Mouse (Mus musculus) ES-E14 (cell line): ENCODE results near the gene Igsf21. TPM values are rescaled to one million over a fixed set of nuclear protein-coding genes. Genes with fewer than 3 reads are reported as not detected.

Experiments used
- DNase-seq: peaks from one replicate; pipeline ENCODE4 v3.0.0-alpha.2; 2013; ENCODE audit warnings: low read depth, low spot score
- H3K27ac ChIP-seq: 2 replicates; pipeline ENCODE4 v1.5.1; 2012; ENCODE audit warnings: low read depth, mild to moderate bottlenecking, low read length, moderate library complexity, mixed read lengths; ENCODE audit not compliant: poor library complexity, insufficient read depth, severe bottlenecking
- H3K36me3 ChIP-seq: 2 replicates; pipeline ENCODE4 v1.6.1; 2012; ENCODE audit warnings: mild to moderate bottlenecking, low read length, moderate library complexity, mixed read lengths; ENCODE audit not compliant: control insufficient read depth, poor library complexity, insufficient read depth, severe bottlenecking
- H3K4me1 ChIP-seq, 2 experiments: fragments of 150-350 bp in 1 of 2; sonication (generic) in 1 of 2; 2 replicates each; pipeline ENCODE4 v1.6.1; 2012; ENCODE audit warnings: low read length in 2 of 2, mild to moderate bottlenecking in 1 of 2, mixed read lengths in 1 of 2; ENCODE audit not compliant: control insufficient read depth in 2 of 2, insufficient read depth in 2 of 2, poor library complexity in 1 of 2
- H3K4me3 ChIP-seq, 2 experiments: fragments of 150-350 bp in 1 of 2; sonication (generic) in 1 of 2; 2 replicates each; pipeline ENCODE4 v1.5.1; 2012; ENCODE audit warnings: low read length in 2 of 2, low read depth in 1 of 2, mild to moderate bottlenecking in 1 of 2, mixed read lengths in 1 of 2; ENCODE audit not compliant: insufficient read depth in 1 of 2, poor library complexity in 1 of 2, severe bottlenecking in 1 of 2
- H3K9ac ChIP-seq: 2 replicates; pipeline ENCODE4 v1.6.1; 2012; ENCODE audit warnings: low read depth, mild to moderate bottlenecking, low read length, mixed read lengths; ENCODE audit not compliant: poor library complexity, insufficient read depth, severe bottlenecking
- H3K9me3 ChIP-seq: fragments of 150-350 bp; sonication (generic); 2 replicates; pipeline ENCODE4 v1.6.1; 2012; ENCODE audit warnings: low read depth, mild to moderate bottlenecking, low read length; ENCODE audit not compliant: control insufficient read depth, insufficient read depth
- CHD2 ChIP-seq: IDR thresholded peaks from 2 replicates; pipeline ENCODE4 v1.6.1; 2014; ENCODE audit warnings: mild to moderate bottlenecking, low read depth, low read length, inconsistent platforms
- HCFC1 ChIP-seq: IDR thresholded peaks from 2 replicates; pipeline ENCODE4 v1.6.1; 2012; ENCODE audit warnings: low read length, inconsistent platforms, borderline replicate concordance; ENCODE audit not compliant: insufficient read depth
- MAFK ChIP-seq: IDR thresholded peaks from 2 replicates; pipeline ENCODE4 v1.6.1; 2014; ENCODE audit warnings: mild to moderate bottlenecking, low read depth, low read length, inconsistent platforms; ENCODE audit not compliant: insufficient read depth
- ZC3H11A ChIP-seq: IDR thresholded peaks from 2 replicates; pipeline ENCODE4 v1.6.1; 2012; ENCODE audit warnings: low read depth, mild to moderate bottlenecking, inconsistent platforms, low read length, borderline replicate concordance
- ZNF384 ChIP-seq: IDR thresholded peaks from 2 replicates; pipeline ENCODE4 v1.6.1; 2012; ENCODE audit warnings: low read depth, low read length, inconsistent platforms
- in situ Hi-C, 2 experiments: fragments of 600-800 bp; cut with MboI; formaldehyde crosslinking; loops; one replicate each; pipeline ENCODE4 v1.15.1; 2025; ENCODE audit warnings: low sequenced_read_pairs in 2 of 2, inconsistent platforms in 1 of 2; ENCODE audit not compliant: unreplicated experiment in 2 of 2
- total RNA-seq: library from RNA; depleted of rRNA; stranded (reverse); fragments of 300-350 nt; gene quantifications from 2 replicates; pipeline ENCODE4 v1.2.3, GENCODE M21; 2012

Igsf21 gene
- total RNA-seq, 1 experiment, result 2.5 TPM

DNA sequence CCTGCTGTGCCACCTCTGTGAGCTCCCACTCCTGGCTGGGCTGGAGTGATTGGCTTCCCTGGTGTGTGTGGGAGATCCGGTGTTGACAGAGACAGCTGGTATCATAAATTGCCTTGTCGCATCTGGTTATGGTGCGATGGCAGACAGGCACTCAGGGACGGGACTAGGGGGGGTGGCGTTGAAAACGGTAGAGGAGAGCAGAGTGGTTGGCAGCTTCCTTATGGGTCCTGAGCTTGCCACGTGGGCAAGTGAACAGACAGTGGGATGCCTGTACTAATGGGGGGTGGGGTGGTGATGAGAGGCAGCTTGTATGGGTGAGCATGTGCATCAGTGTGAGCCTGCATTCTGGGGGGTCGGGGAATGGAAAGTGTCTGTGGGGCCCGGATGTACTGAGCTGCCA, 130.8 kb downstream of the Igsf21 start:
- TF ChIP-seq HCFC1 (no peak), ZNF384 (no peak), MAFK (no peak), CHD2 (no peak), ZC3H11A (no peak)
- Histone ChIP-seq H3K36me3 (no peaks in the 10 kb centered on the region), H3K27ac (no peak overlapping the region), H3K4me3 (no peak overlapping the region), H3K4me1 (no peaks in the 10 kb centered on the region; a peak in 1 of 4 replicates), H3K9me3 (no peaks in the 10 kb centered on the region), H3K9ac (no peak overlapping the region)
- no peak for DNase-seq
- in situ Hi-C loops, result no loop called here

DNA sequence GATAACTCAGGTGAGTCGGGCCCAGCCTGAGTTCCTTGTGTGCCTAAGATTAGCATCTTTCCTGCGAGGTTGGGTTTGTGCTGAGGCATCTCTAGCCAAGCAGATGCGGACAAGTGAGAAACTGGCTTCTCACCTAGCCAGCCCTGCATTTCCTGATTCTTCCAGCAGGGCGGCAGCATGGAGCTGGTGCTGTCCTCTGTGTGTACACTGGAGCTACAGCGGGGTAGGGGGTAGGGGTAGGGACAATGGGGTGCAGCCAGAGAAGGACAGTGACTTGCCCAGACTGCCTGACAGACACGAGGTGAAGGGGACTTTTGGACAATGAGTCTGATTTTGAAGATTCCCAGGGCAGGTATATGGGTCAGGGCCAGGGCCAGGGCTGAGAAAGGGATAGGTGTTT, 131.5 kb downstream of the Igsf21 start:
- H3K9me3 ChIP-seq, result no peaks in the 10 kb centered on the region
- no peak overlapping the region for H3K9ac ChIP-seq
- TF ChIP-seq ZC3H11A (no peak), CHD2 (no peak), MAFK (no peak), ZNF384 (no peak), HCFC1 (no peak)
- no peak overlapping the region for H3K4me3 ChIP-seq
- H3K27ac ChIP-seq, result no peak overlapping the region
- H3K4me1 ChIP-seq, result no peaks in the 10 kb centered on the region; a peak in 1 of 4 replicates
- DNase-seq, result no peak
- in situ Hi-C loops, result no loop called here
- H3K36me3 ChIP-seq, result no peaks in the 10 kb centered on the region

DNA sequence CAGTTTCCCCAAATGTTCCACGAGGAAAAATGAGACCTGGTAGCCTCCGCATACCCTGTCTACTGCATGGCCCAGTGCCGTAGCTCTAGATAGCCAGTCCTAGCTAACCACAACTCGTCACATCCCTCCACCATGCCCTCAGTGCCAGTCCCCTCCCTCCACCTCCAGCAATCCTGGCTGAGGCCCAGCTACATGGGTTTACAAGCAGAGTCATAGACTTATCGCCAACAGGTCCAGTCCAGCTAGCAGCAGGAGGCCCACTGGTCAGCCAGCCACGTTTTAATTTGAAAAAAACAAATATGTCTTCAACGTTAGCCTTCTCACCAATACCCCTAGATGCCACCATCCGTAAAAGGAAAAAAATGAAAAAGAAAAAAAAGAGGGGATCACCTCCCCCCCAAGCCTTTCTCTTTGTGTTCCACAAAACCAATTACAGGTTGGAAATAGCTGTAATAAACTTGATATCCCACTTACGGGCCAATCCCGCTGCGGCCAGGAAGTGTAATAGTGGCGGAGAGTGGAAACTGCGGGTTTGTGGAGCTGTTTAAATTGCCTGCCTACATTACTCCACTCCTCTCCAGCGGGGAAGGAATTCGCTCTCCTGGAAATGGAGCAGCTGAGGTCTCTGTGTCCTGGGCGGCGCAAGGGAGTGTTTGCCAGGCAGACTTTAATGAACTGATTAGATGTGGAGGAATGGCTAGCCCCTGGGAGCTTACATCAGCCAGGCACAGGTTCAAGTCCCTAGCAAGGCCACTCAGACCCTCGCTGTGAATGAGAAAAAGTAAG, 132.7 kb downstream of the Igsf21 start:
- DNase-seq, result no peak
- H3K27ac ChIP-seq, result no peak overlapping the region
- in situ Hi-C loops, result no loop called here
- TF ChIP-seq MAFK, result no peak
- TF ChIP-seq HCFC1, result no peak
- no peak for TF ChIP-seq CHD2
- no peak for TF ChIP-seq ZNF384
- no peak for TF ChIP-seq ZC3H11A
- H3K4me3 ChIP-seq, result no peak overlapping the region
- H3K4me1 ChIP-seq, result peaks cover 2 to 3% of the 10 kb centered on the region in 2 experiments; a peak in 1 of 4 replicates
- H3K9me3 ChIP-seq, result no peaks in the 10 kb centered on the region
- H3K36me3 ChIP-seq, result no peaks in the 10 kb centered on the region
- no peak overlapping the region for H3K9ac ChIP-seq

DNA sequence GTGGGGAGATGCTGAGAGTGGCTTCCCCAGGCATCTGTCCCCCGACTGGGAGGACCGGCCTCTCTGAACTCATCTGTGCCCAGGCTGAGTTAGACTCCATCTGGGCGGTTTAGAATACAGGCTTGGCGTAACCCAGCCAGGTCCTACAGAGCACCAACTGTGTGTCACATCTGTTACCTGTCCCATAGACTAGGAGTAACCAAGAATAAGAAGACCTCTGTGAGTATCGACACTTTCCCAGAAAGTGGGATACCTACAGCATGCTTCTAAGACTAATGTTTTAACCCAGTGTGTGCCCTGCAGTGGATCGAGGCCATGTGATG, 137.0 kb downstream of the Igsf21 start:
- no peak for DNase-seq
- no peak for TF ChIP-seq HCFC1
- TF ChIP-seq MAFK, result no peak
- TF ChIP-seq CHD2, result no peak
- TF ChIP-seq ZC3H11A, result no peak
- no peak for TF ChIP-seq ZNF384
- H3K4me3 ChIP-seq, result peak overlapping the region; percentile 39 to 44
- H3K27ac ChIP-seq, result no peak overlapping the region
- in situ Hi-C loops, result no loop called here
- H3K9ac ChIP-seq, result peak overlapping the region; percentile 35
- H3K9me3 ChIP-seq, result no peaks in the 10 kb centered on the region
- peaks cover 4 to 21% of the 10 kb centered on the region in 2 experiments; a peak in 2 of 4 replicates for H3K4me1 ChIP-seq
- H3K36me3 ChIP-seq, result no peaks in the 10 kb centered on the region
